Mouse (Mus musculus) 416B (cell line): ENCODE results near the gene Gm1043.

Source experiments
- DNase-seq: peaks from one replicate; pipeline ENCODE4 v3.0.0; 2011; ENCODE audit warnings: low read depth

Gene Gm1043

DNA sequence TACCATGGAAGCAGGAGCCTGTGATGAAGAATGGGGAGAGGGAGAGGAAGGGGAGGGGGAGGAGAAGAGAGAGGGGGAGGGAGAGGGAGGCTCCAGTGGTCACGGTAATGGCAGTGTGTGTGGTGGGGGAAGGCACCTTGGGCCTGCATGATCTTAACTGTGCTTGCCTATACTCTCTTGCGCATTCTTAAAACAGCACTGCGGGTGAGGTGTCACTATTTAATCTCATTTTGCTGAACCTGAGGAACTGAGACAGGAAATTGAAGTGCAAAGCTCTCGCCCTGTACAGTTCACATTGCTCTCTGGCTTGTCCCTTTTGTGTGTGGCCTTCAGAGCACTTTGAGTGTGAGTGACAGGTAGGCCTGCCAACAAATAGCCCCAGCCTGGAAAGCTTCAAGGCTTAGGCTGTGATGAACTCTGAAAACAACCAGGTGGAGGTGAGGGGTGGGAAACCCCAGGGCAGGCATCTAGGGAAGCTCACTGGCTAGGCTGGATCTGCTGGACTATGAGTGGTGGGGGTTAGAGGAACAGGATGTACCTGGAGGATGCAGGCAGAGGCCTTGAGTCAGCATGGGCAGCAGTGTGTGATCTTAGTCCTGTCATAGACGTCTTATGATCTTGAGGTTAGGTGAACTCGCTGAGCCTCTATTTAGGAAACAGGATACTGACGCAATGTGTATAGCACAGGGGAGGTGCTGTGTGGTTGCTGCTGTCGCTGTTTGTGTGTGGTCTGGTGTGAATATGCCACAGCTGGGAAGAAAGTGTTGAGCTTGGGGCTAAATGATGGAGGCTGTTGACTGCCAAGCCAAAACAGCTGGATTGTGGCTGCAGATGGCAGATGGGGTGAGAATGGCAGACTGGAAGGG lies 18.2 kb upstream of the Gm1043 start:
- peak; percentile 97 for DNase-seq

DNA sequence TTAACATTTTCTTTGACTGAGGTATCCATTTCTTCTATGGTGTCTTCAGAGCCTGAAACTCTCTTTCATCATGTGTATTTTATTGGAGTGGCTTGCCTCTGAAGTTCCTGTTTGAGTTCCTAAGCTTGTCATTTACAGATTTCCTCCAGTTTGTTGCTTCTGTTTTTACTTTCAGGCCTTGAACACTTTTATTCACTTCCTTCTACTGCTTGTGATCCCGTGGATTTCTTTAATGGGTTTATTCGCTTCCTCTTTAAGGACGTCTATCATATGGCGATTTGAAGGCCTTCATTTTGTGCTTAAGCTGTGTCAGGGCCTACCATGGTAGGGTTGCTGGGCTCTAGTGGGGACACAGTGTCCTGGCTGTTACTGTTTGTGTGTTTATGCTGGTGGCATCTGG lies 11.5 kb upstream of the Gm1043 start:
- DNase-seq = no peak

- peak; percentile 63 for DNase-seq
Observed at GRCm38 (mm10) chr5:37076692-37077329, 8.4 kb upstream of the Gm1043 start.

DNA sequence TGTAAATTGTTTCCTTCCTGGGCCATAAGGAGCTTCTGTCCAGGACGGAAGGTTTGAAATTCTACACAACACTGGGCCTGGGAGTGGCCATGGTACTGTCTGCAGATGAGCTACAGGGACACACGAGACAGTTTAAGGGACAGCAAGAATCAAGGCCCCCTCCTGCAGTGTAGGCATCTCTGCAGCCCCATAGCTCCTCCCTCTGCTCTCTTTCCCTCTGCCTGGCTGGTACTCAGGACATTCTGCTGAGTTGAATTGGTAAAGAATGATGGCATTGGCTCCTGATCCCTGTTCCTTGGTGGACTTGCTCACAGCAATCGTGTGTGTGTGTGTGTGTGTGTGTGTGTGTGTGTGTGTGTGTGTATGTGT lies 7.9 kb upstream of the Gm1043 start:
- DNase-seq = no peak

GRCm38 (mm10) chr5:37079484-37079883 lies 5.7 kb upstream of the Gm1043 start:
- no peak for DNase-seq

- DNase-seq = no peak
Observed at GRCm38 (mm10) chr5:37080601-37081000, 4.6 kb upstream of the Gm1043 start.

DNA sequence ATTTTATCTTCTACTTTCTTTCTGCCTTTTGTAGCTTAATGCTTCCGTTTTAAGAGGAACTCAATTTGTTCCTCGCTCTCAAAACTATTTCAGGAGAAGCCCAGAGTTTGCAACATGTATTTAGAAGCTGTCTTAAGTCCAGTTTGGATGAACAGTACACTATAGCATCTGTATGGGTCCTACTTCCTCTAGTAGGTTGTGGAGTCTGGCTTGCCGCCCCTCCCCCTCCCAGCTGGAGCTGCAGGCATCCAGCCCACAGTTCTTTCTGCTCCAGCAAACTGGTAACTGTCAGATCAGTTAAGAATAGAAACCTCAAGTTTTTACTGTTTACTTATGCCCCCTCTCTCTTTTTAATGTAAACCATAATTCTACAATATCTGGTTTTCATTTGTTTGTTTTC lies 2.8 kb upstream of the Gm1043 start:
- DNase-seq = peak; percentile 32

GRCm38 (mm10) chr5:37083209-37083770 lies 1.9 kb upstream of the Gm1043 start:
- no peak for DNase-seq

DNA sequence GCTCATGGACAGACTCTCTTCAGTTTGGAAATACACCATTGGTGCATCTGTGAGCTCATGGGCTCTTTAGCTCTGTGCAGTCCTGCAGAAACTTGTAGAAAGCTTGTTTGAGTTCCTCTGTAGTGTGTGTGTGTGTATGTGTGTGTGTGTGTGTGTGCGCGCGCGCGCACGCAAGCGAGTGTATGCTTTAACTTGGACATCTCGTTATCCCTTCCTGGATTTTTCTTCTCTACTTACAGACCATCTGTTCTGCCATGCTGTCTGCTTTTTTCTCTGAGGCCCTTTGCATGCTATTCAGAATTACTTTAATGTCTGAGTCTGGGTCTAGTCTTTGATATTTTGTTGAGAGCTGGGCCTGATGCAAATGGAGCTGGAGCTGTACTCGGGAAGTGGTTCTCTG lies 1.3 kb upstream of the Gm1043 start:
- DNase-seq = no peak

- DNase-seq = no peak
Observed at GRCm38 (mm10) chr5:37085918-37086317, 748 bp downstream of the Gm1043 start.

DNA sequence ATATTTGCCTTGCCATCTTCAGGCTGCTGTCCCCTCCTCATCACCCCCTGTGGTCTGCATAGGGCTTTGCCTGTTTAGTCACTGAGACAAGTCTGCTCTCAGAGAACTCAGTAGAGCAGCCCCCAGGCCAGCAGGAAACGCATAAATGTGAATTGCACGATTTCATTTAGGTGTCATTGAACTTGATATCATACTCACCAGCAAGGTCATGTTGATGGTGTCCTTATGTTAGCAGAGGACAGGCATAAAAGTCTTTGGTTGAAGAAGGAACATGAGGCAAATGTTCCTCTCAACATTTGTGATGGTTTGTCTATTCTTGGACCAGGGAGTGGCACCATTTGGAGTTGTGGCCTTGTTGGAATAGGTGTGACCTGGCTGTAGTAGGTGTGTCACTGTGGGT lies 2.6 kb downstream of the Gm1043 start:
- DNase-seq = no peak

DNA sequence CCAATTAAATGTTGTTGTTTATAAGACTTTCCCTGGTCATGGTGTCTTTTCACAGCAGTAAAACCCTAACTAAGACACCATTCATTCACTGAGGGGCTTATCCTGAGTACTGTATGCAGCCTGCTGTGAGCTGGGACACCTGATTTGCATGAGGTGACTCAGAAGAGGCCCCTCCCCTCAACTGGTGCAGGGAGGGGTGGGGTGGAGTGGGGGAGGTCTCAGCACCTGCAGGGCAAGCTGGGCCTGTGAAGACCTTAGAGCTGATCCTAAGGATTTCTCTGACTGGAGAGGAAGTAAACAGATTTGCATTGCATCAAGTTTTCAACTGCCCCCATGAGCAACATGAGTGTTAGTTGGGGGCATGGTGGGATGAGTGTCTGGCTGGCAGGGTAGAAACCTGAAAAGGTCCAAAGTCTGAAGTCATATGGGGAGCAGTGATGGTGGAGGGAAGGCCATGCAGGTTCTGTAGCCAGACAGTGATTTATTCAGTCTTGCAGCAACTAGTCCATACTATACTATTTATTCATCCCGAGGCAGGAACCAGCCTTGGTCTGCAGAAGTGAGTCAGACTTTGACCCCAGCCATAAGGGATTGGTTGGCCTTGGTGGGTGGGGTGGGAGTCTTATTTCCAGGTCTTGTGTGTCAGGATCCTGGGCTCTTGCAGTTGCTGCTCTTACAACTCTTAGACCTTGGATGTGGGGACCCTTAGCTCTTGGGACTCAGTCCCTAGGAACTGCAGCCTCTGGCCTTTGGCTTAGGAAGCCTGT lies 3.4 kb downstream of the Gm1043 start:
- DNase-seq = no peak

GRCm38 (mm10) chr5:37091171-37091628 lies 6.0 kb downstream of the Gm1043 start:
- no peak for DNase-seq

GRCm38 (mm10) chr5:37094941-37095340 lies 9.8 kb downstream of the Gm1043 start:
- DNase-seq = no peak

DNA sequence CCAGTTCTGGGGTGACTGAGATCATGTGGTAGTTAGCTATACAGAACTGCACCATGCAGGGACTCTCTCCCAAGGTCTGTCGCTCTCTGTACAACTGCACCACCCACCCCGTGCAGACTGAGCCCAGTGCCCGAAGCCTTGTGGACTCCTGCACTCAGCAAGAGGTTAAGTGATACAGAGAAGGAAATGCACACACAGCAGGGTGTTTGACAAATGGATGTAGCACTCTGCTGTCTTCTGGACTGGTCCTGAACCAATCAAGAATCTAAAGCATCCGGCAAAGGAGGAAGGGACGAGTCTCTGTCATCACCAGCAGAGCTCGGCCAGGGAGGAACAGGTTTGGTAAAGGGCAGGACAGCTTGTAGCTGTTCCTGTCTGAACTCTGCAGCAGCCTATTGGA lies 12.4 kb downstream of the Gm1043 start:
- DNase-seq = no peak

- DNase-seq = no peak
Observed at GRCm38 (mm10) chr5:37100813-37101212, 15.6 kb downstream of the Gm1043 start.

- no peak for DNase-seq
Observed at GRCm38 (mm10) chr5:37101631-37102030, 16.5 kb downstream of the Gm1043 start.

GRCm38 (mm10) chr5:37102056-37102455 lies 16.9 kb downstream of the Gm1043 start:
- DNase-seq = no peak

- DNase-seq = no peak
Observed at GRCm38 (mm10) chr5:37105531-37106456, 20.6 kb downstream of the Gm1043 start.

- no peak for DNase-seq
Observed at GRCm38 (mm10) chr5:37107111-37107510, 21.9 kb downstream of the Gm1043 start.

- DNase-seq = no peak
Observed at GRCm38 (mm10) chr5:37107611-37108010, 22.4 kb downstream of the Gm1043 start.
